21 mouse cellular contexts compared by ENCODE assay signal in the genomic region with DNA sequence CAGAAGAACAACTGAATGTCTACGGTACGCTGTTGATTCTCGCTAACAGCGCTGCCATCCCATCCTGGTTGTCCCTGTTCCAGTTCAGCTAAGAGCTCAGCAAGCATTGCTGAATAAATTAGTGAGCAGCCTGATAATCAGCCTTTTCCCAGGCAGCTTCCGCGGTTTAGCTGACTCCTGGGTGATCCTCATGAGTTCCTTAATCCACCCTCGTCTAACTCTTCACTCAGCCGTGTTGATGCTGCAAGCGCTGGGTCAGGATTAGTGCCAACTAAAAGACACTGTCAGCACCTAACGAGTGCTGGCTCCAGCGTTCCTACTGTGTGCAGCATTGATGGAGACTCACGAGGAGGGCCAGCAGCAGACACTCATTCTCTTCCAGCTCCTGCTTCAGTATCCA. TPM values are rescaled to one million over a fixed set of nuclear protein-coding genes. Genes with fewer than 3 reads are reported as not detected.
A peak's percentile ranks its signal among the peaks of the same experiment; 100 is the strongest.
DNase-seq lines count a peak whose midpoint lies in the region; ATAC-seq and TF ChIP-seq lines count a peak whose summit lies in the region.
"Had no signal": no experiment of that assay in that cellular context is flagged by ENCODE, and none has a peak within 500 bp of the region (broad histone marks: within the 10 kb centered on the region; RNA-seq: fewer than 3 reads in every experiment).

No protein-coding gene starts in this region.

- no peak overlapping the region for H3K4me3 ChIP-seq in forebrain, embryonic 10.5 days
- H3K4me3 ChIP-seq in forebrain, embryonic 15.5 days = no peak overlapping the region
- peak overlapping the region; percentile 39 for H3K4me3 ChIP-seq in megakaryocyte, embryonic 14.5 days (replicated peaks)
- H3K4me3 ChIP-seq in liver, embryonic 14.5 days (ENCODE audit: insufficient read depth in 1 of 2, low read depth in 2 of 2, low read length in 2 of 2) = no peak overlapping the region
- no peak overlapping the region for H3K4me3 ChIP-seq in thymus, adult 2 months (ENCODE audit: control insufficient read depth, insufficient read depth, low read length)
- H3K4me3 ChIP-seq: embryonic facial prominence, embryonic 13.5 days; forebrain, embryonic 13.5 days; gastrocnemius, adult 2 months; heart, embryonic 12.5 days had no signal

- H3K4me1 ChIP-seq in forebrain, embryonic 10.5 days = peaks cover 23% of the 10 kb centered on the region
- H3K4me1 ChIP-seq in forebrain, embryonic 15.5 days = peaks cover 15% of the 10 kb centered on the region
- H3K4me1 ChIP-seq in megakaryocyte, embryonic 14.5 days = peaks cover 71% of the 10 kb centered on the region
- peaks cover 44 to 64% of the 10 kb centered on the region in 2 experiments for H3K4me1 ChIP-seq in liver, embryonic 14.5 days (replicated peaks; ENCODE audit: control insufficient read depth in 2 of 2, insufficient read depth in 2 of 2, low read length in 1 of 2)
- peaks cover 17% of the 10 kb centered on the region for H3K4me1 ChIP-seq in thymus, adult 2 months (replicated peaks; ENCODE audit: control insufficient read depth, insufficient read depth, low read length)

- no peak for TF ChIP-seq EP300 in liver, embryonic 14.5 days (IDR thresholded peaks at IDR 0.05; ENCODE audit: low read depth)

- H3K27me3 ChIP-seq in forebrain, embryonic 10.5 days (ENCODE audit: poor library complexity, severe bottlenecking) = peaks cover 69% of the 10 kb centered on the region
- H3K27me3 ChIP-seq in forebrain, embryonic 15.5 days = peaks cover 23% of the 10 kb centered on the region
- peaks cover 59% of the 10 kb centered on the region for H3K27me3 ChIP-seq in megakaryocyte, embryonic 14.5 days (replicated peaks)
- H3K27me3 ChIP-seq in liver, embryonic 14.5 days (ENCODE audit: control insufficient read depth, insufficient read depth, low read length) = no peaks in the 10 kb centered on the region
- no peaks in the 10 kb centered on the region; the same call in 1 of the 2 replicates for H3K27me3 ChIP-seq in thymus, adult 2 months (ENCODE audit: control insufficient read depth, insufficient read depth, low read length)

- no peak for DNase-seq in forebrain, embryonic 10.5 days (ENCODE audit: extremely low spot score, low spot score)
- no peak for DNase-seq in liver, embryonic 14.5 days (ENCODE audit: low read depth in 3 of 3, low spot score in 3 of 3)
- peak; percentile 33 for DNase-seq in retina, embryonic 14.5 days (ENCODE audit: low spot score)
- DNase-seq in thymus, adult 2 months = no peak
- no peak for DNase-seq in thymus, postnatal 0 days (ENCODE audit: low spot score)
- DNase-seq: adrenal gland, adult 8-10 months; adrenal gland, postnatal 36 days; B cell, adult 2 months; cerebellum, adult 11 months; cerebellum, adult 9-10 months; cerebellum, postnatal 25 days; gastrocnemius, adult 2 months; gastrocnemius, postnatal 25 days had no signal

- no peaks in the 10 kb centered on the region for H3K9me3 ChIP-seq in forebrain, embryonic 10.5 days
- no peaks in the 10 kb centered on the region for H3K9me3 ChIP-seq in forebrain, embryonic 15.5 days
- H3K9me3 ChIP-seq in megakaryocyte, embryonic 14.5 days = peaks cover 4% of the 10 kb centered on the region; the same call in 1 of the 2 replicates
- no peaks in the 10 kb centered on the region for H3K9me3 ChIP-seq in liver, embryonic 14.5 days (ENCODE audit: control insufficient read depth, low read length)
- H3K9me3 ChIP-seq: embryonic facial prominence, embryonic 13.5 days; G1E had no signal

- no peak overlapping the region for H3K9ac ChIP-seq in forebrain, embryonic 15.5 days (replicated peaks)
- no peak overlapping the region for H3K9ac ChIP-seq in liver, embryonic 14.5 days (replicated peaks)
- H3K9ac ChIP-seq: embryonic facial prominence, embryonic 13.5 days; forebrain, embryonic 13.5 days; heart, embryonic 12.5 days had no signal

- H3K27ac ChIP-seq in forebrain, embryonic 10.5 days = 0 out of 2 replicates have a peak overlapping the region, but pooled peaks have one; percentile 18
- no peak overlapping the region for H3K27ac ChIP-seq in forebrain, embryonic 15.5 days (replicated peaks)
- peak overlapping the region; percentile 40 for H3K27ac ChIP-seq in liver, embryonic 14.5 days
- H3K27ac ChIP-seq in thymus, adult 2 months (ENCODE audit: control insufficient read depth, insufficient read depth, low read length) = no peak overlapping the region
- H3K27ac ChIP-seq: embryonic facial prominence, embryonic 13.5 days; forebrain, embryonic 13.5 days; gastrocnemius, adult 2 months had no signal

- H3K36me3 ChIP-seq in forebrain, embryonic 10.5 days (replicated peaks) = no peaks in the 10 kb centered on the region
- H3K36me3 ChIP-seq in forebrain, embryonic 15.5 days = no peaks in the 10 kb centered on the region
- H3K36me3 ChIP-seq in megakaryocyte, embryonic 14.5 days (replicated peaks; ENCODE audit: low read length) = no peaks in the 10 kb centered on the region
- H3K36me3 ChIP-seq in liver, embryonic 14.5 days (replicated peaks; ENCODE audit: control insufficient read depth, insufficient read depth, low read depth) = no peaks in the 10 kb centered on the region
- no peaks in the 10 kb centered on the region for H3K36me3 ChIP-seq in thymus, adult 2 months (ENCODE audit: control insufficient read depth, insufficient read depth, low read length)
- H3K36me3 ChIP-seq: embryonic facial prominence, embryonic 13.5 days; heart, embryonic 12.5 days had no signal

- ATAC-seq in forebrain, embryonic 15.5 days (replicated peaks) = no peak
- ATAC-seq in megakaryocyte, adult 5-6 weeks (ENCODE audit: poor library complexity, severe bottlenecking) = no peak
- ATAC-seq in liver, embryonic 14.5 days (ENCODE audit: insufficient read depth) = no peak
- ATAC-seq: CD4-positive, CD25-positive, alpha-beta regulatory T cell, adult 4 months; forebrain, embryonic 13.5 days had no signal

- H3K4me2 ChIP-seq in forebrain, embryonic 15.5 days (replicated peaks) = no peak overlapping the region
- H3K4me2 ChIP-seq in liver, embryonic 14.5 days (ENCODE audit: low read depth) = peak overlapping the region; percentile 1; the same call in 1 of the 2 replicates
- H3K4me2 ChIP-seq: embryonic facial prominence, embryonic 13.5 days; forebrain, embryonic 13.5 days; heart, embryonic 12.5 days had no signal

- 35% methylated on average over 12 of the region's 12 CpGs for WGBS in forebrain, embryonic 10.5 days
- WGBS in forebrain, embryonic 15.5 days = 29% methylated on average over 12 of the region's 12 CpGs
- 49% methylated on average over 12 of the region's 12 CpGs for WGBS in liver, embryonic 14.5 days (ENCODE audit: insufficient replicate concordance)
- WGBS in thymus, adult 2 months = 75% methylated on average over 12 of the region's 12 CpGs

- no peak for TF ChIP-seq CTCF in liver, embryonic 14.5 days (IDR thresholded peaks at IDR 0.05; ENCODE audit: low read depth)
- no peak for TF ChIP-seq CTCF in thymus, adult 2 months (IDR thresholded peaks at IDR 0.05; ENCODE audit: borderline replicate concordance, control insufficient read depth, extremely low read depth, insufficient read depth, low read length, poor library complexity)

- TF ChIP-seq POLR2A in thymus, adult 2 months (IDR thresholded peaks at IDR 0.05; ENCODE audit: control insufficient read depth, extremely low read depth, insufficient read depth, low read length, poor library complexity) = no peak

RNA-seq across cellular contexts. Expression of a gene that starts 4.7 kb away (rescaled TPM):
- polyA plus RNA-seq in forebrain, embryonic 10.5 days (2016; fragmentation: Nextera tagmentation; extraction: Ambion mirVana) = 13.8 and 14.3 TPM in 2 replicates
- polyA plus RNA-seq in forebrain, embryonic 15.5 days (2015; fragmentation: Nextera tagmentation; extraction: Ambion mirVana) = 0.41 and 0.64 TPM in 2 replicates
- 91.8 and 174 TPM in 2 replicates for polyA plus RNA-seq in megakaryocyte, embryonic 14.5 days (2012; ENCODE audit: insufficient read depth, low replicate concordance)
- total RNA-seq in megakaryocyte, adult 5-6 weeks (2015) = 0.65 and 1.1 TPM in 2 replicates
- total RNA-seq in megakaryocyte, adult 5-6 weeks (2017) = 0.33 and 1.6 TPM in 2 replicates
- polyA plus RNA-seq in liver, embryonic 14.5 days (2012; rRNA removed) = 79.1 and 109 TPM in 2 replicates
- polyA plus RNA-seq in liver, embryonic 14.5 days (2014; fragmentation: Nextera tagmentation; extraction: Ambion mirVana) = 76.6 and 95.2 TPM in 2 replicates
- polyA plus RNA-seq in thymus, adult 2 months (2012; rRNA removed) = 6.5 and 9.2 TPM in 2 replicates
- polyA plus RNA-seq in thymus, postnatal 0 days (2015; fragmentation: Nextera tagmentation; extraction: Ambion mirVana) = 3.8 and 4.1 TPM in 2 replicates
- polyA plus RNA-seq: CD4-positive, CD25-positive, alpha-beta regulatory T cell, adult 4 months had no signal

Comparison
In these comparisons a context has a peak if more than half of its experiments do, and no peak if none do; other contexts are left out.
1. H3K27ac ChIP-seq: peak in forebrain, embryonic 10.5 days (single experiment) and liver, embryonic 14.5 days (single experiment); none in forebrain, embryonic 15.5 days (single experiment) and thymus, adult 2 months (single experiment).